Mouse (Mus musculus) thymus, postnatal 14 days (tissue): ENCODE data around the gene Nos3.

ENCODE experiments used
- DNase-seq: peaks from one replicate; pipeline ENCODE4 v3.0.0; 2021

The Nos3 gene

GRCm38 (mm10) chr5:24364508-24364907 lies at the start of gene Nos3:
Gene Nos3, plus strand, starts transcription at chr5:24364810.
- no peak for DNase-seq

GRCm38 (mm10) chr5:24319776-24320466 lies 44.7 kb upstream of the Nos3 start:
- peak; percentile 55 for DNase-seq

- DNase-seq = no peak
These were observed 44.2 kb upstream of the Nos3 start for GRCm38 (mm10) chr5:24320467-24320813.

- no peak for DNase-seq
These were observed 43.7 kb upstream of the Nos3 start for GRCm38 (mm10) chr5:24320894-24321293.

- no peak for DNase-seq
These were observed 42.6 kb upstream of the Nos3 start for GRCm38 (mm10) chr5:24321711-24322682.

- no peak for DNase-seq
These were observed 39.4 kb upstream of the Nos3 start for GRCm38 (mm10) chr5:24325251-24325650.

GRCm38 (mm10) chr5:24326166-24326841 lies 38.3 kb upstream of the Nos3 start:
- no peak for DNase-seq

- DNase-seq = no peak
These were observed 37.7 kb upstream of the Nos3 start for GRCm38 (mm10) chr5:24326842-24327417.

GRCm38 (mm10) chr5:24328813-24329211 lies 35.8 kb upstream of the Nos3 start:
- no peak for DNase-seq

GRCm38 (mm10) chr5:24329212-24329964 lies 35.2 kb upstream of the Nos3 start:
- no peak for DNase-seq

GRCm38 (mm10) chr5:24329965-24330298 lies 34.7 kb upstream of the Nos3 start:
- no peak for DNase-seq

GRCm38 (mm10) chr5:24332401-24332800 lies 32.2 kb upstream of the Nos3 start:
- DNase-seq = no peak

- no peak for DNase-seq
These were observed 29.9 kb upstream of the Nos3 start for GRCm38 (mm10) chr5:24334749-24335148.

GRCm38 (mm10) chr5:24335888-24336511 lies 28.6 kb upstream of the Nos3 start:
- DNase-seq = peak; percentile 68

GRCm38 (mm10) chr5:24337366-24337765 lies 27.2 kb upstream of the Nos3 start:
- no peak for DNase-seq

- no peak for DNase-seq
These were observed 26.8 kb upstream of the Nos3 start for GRCm38 (mm10) chr5:24337821-24338220.

- DNase-seq = no peak
These were observed 22.2 kb upstream of the Nos3 start for GRCm38 (mm10) chr5:24342205-24342963.

GRCm38 (mm10) chr5:24342966-24343365 lies 21.6 kb upstream of the Nos3 start:
- DNase-seq = no peak

GRCm38 (mm10) chr5:24343379-24343778 lies 21.2 kb upstream of the Nos3 start:
- peak; percentile 25 for DNase-seq

GRCm38 (mm10) chr5:24343977-24344436 lies 20.6 kb upstream of the Nos3 start:
- peak; percentile 77 for DNase-seq

GRCm38 (mm10) chr5:24344477-24345051 lies 20.0 kb upstream of the Nos3 start:
- DNase-seq = peak; percentile 94
